9 mouse cellular contexts compared by ENCODE assay signal in the genomic region with DNA sequence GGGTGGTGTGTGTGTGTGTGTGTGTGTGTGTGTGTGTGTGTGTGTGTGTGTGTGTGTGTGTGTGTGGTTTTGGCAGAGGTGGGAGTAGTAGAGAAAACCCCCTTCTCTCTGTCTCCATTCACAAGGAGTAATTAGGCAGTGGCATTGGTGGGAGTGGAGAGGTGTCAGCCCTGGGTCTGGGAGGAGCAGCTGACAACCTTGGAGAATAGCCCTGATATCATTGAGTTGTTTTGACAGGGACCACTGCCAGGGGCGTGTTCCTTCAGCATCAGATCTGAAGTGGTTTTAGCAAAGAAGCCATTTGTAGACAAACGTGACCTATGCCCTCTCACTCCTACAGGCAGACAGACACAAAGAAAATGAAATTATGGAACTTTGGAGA. TPM values are rescaled to one million over a fixed set of nuclear protein-coding genes. Genes with fewer than 3 reads are reported as not detected.
A peak's percentile ranks its signal among the peaks of the same experiment; 100 is the strongest.
DNase-seq lines count a peak whose midpoint lies in the region; ATAC-seq lines count a peak whose summit lies in the region.
"Had no signal": no experiment of that assay in that cellular context is flagged by ENCODE, and none has a peak within 500 bp of the region (broad histone marks: within the 10 kb centered on the region; RNA-seq: fewer than 3 reads in every experiment).

No protein-coding gene starts in this region.

- peaks cover 22% of the 10 kb centered on the region for H3K4me1 ChIP-seq in hindbrain, embryonic 12.5 days
- H3K4me1 ChIP-seq in hindbrain, embryonic 11.5 days (replicated peaks; ENCODE audit: control insufficient read depth, insufficient read depth, low read length), result 0 out of 2 replicates have a peak, but pooled peaks cover 2% of the 10 kb centered on the region
- peaks cover 10% of the 10 kb centered on the region for H3K4me1 ChIP-seq in neural tube, embryonic 12.5 days
- peaks cover 24% of the 10 kb centered on the region for H3K4me1 ChIP-seq in intestine, embryonic 14.5 days (replicated peaks; ENCODE audit: control insufficient read depth, insufficient read depth, low read length)
- H3K4me1 ChIP-seq in stomach, embryonic 16.5 days (ENCODE audit: control insufficient read depth, insufficient read depth, low read length), result peaks cover 18% of the 10 kb centered on the region

- no peak for DNase-seq in hindbrain, embryonic 11.5 days (ENCODE audit: low spot score)
- DNase-seq in neural tube, embryonic 10.5 days (ENCODE audit: extremely low spot score, low spot score), result no peak
- DNase-seq in intestine, embryonic 14.5 days (ENCODE audit: low spot score), result no peak
- no peak for DNase-seq in yolk sac, embryonic 10.5 days (ENCODE audit: low spot score)
- DNase-seq in urinary bladder, postnatal 10 days (ENCODE audit: low spot score), result no peak

- no peak overlapping the region for H3K9ac ChIP-seq in hindbrain, embryonic 12.5 days
- H3K9ac ChIP-seq in hindbrain, embryonic 11.5 days (ENCODE audit: low read depth, low read length), result no peak overlapping the region
- H3K9ac ChIP-seq in neural tube, embryonic 12.5 days, result no peak overlapping the region
- H3K9ac ChIP-seq in intestine, embryonic 14.5 days (ENCODE audit: low read length), result no peak overlapping the region
- H3K9ac ChIP-seq in stomach, embryonic 16.5 days (ENCODE audit: low read length), result peak overlapping the region; percentile 81; the same call in 1 of the 2 replicates
- H3K9ac ChIP-seq: liver, embryonic 14.5 days had no signal

- peak overlapping the region; percentile 85 for H3K4me2 ChIP-seq in hindbrain, embryonic 12.5 days (replicated peaks)
- H3K4me2 ChIP-seq in hindbrain, embryonic 11.5 days (replicated peaks; ENCODE audit: low read depth, low read length), result no peak overlapping the region
- peak overlapping the region; percentile 91 for H3K4me2 ChIP-seq in neural tube, embryonic 12.5 days (replicated peaks)
- peak overlapping the region; percentile 93 for H3K4me2 ChIP-seq in intestine, embryonic 14.5 days (ENCODE audit: low read length)
- H3K4me2 ChIP-seq in stomach, embryonic 16.5 days (ENCODE audit: low read depth, low read length), result peak overlapping the region; percentile 71; the same call in 1 of the 2 replicates

- no peak overlapping the region for H3K27ac ChIP-seq in hindbrain, embryonic 12.5 days
- H3K27ac ChIP-seq in hindbrain, embryonic 11.5 days (ENCODE audit: low read depth, low read length), result no peak overlapping the region
- no peak overlapping the region for H3K27ac ChIP-seq in neural tube, embryonic 12.5 days
- no peak overlapping the region for H3K27ac ChIP-seq in intestine, embryonic 14.5 days (ENCODE audit: low read depth)
- no peak overlapping the region for H3K27ac ChIP-seq in stomach, embryonic 16.5 days (ENCODE audit: low read length)
- H3K27ac ChIP-seq: liver, embryonic 14.5 days had no signal

- ATAC-seq in hindbrain, embryonic 12.5 days (ENCODE audit: low FRiP score), result no peak
- no peak for ATAC-seq in hindbrain, embryonic 11.5 days (ENCODE audit: low FRiP score)
- no peak for ATAC-seq in neural tube, embryonic 12.5 days (ENCODE audit: low FRiP score, low read depth)
- no peak for ATAC-seq in intestine, embryonic 14.5 days (replicated peaks; ENCODE audit: low FRiP score, low TSS enrichment, low read depth)
- ATAC-seq in stomach, embryonic 16.5 days (ENCODE audit: insufficient read depth, low FRiP score), result no peak

- peaks cover 15% of the 10 kb centered on the region for H3K27me3 ChIP-seq in hindbrain, embryonic 12.5 days
- peaks cover 6% of the 10 kb centered on the region for H3K27me3 ChIP-seq in hindbrain, embryonic 11.5 days (ENCODE audit: control insufficient read depth, insufficient read depth, low read length)
- no peaks in the 10 kb centered on the region; the same call in 1 of the 2 replicates for H3K27me3 ChIP-seq in neural tube, embryonic 12.5 days (replicated peaks)
- H3K27me3 ChIP-seq in intestine, embryonic 14.5 days (replicated peaks; ENCODE audit: control insufficient read depth, insufficient read depth, low read length), result no peaks in the 10 kb centered on the region
- H3K27me3 ChIP-seq in stomach, embryonic 16.5 days (ENCODE audit: control insufficient read depth, insufficient read depth, low read length), result 0 out of 2 replicates have a peak, but pooled peaks cover 5% of the 10 kb centered on the region

- H3K36me3 ChIP-seq in hindbrain, embryonic 12.5 days, result no peaks in the 10 kb centered on the region
- no peaks in the 10 kb centered on the region for H3K36me3 ChIP-seq in hindbrain, embryonic 11.5 days (ENCODE audit: control insufficient read depth, insufficient read depth, low read length)
- no peaks in the 10 kb centered on the region for H3K36me3 ChIP-seq in neural tube, embryonic 12.5 days
- H3K36me3 ChIP-seq in intestine, embryonic 14.5 days (ENCODE audit: control insufficient read depth, insufficient read depth, low read length), result peaks cover 18% of the 10 kb centered on the region
- no peaks in the 10 kb centered on the region for H3K36me3 ChIP-seq in stomach, embryonic 16.5 days (ENCODE audit: control insufficient read depth, insufficient read depth, low read length)

- H3K9me3 ChIP-seq in hindbrain, embryonic 12.5 days (replicated peaks), result no peaks in the 10 kb centered on the region
- H3K9me3 ChIP-seq in hindbrain, embryonic 11.5 days (ENCODE audit: control insufficient read depth, low read length), result no peaks in the 10 kb centered on the region
- no peaks in the 10 kb centered on the region for H3K9me3 ChIP-seq in neural tube, embryonic 12.5 days
- no peaks in the 10 kb centered on the region for H3K9me3 ChIP-seq in intestine, embryonic 14.5 days (ENCODE audit: control insufficient read depth, low read length)
- H3K9me3 ChIP-seq in stomach, embryonic 16.5 days (replicated peaks; ENCODE audit: control insufficient read depth, low read length), result no peaks in the 10 kb centered on the region

- 63% methylated on average over 2 of the region's 2 CpGs for WGBS in hindbrain, embryonic 12.5 days
- WGBS in hindbrain, embryonic 11.5 days, result 49% methylated on average over 2 of the region's 2 CpGs
- WGBS in neural tube, embryonic 12.5 days, result 57% methylated on average over 2 of the region's 2 CpGs
- 63% methylated on average over 2 of the region's 2 CpGs for WGBS in intestine, embryonic 14.5 days
- WGBS in stomach, embryonic 16.5 days, result 50% methylated on average over 2 of the region's 2 CpGs

- H3K4me3 ChIP-seq in hindbrain, embryonic 12.5 days, result no peak overlapping the region
- H3K4me3 ChIP-seq in hindbrain, embryonic 11.5 days (ENCODE audit: low read depth, low read length), result no peak overlapping the region
- H3K4me3 ChIP-seq in neural tube, embryonic 12.5 days, result no peak overlapping the region
- no peak overlapping the region for H3K4me3 ChIP-seq in intestine, embryonic 14.5 days (ENCODE audit: low read depth, low read length)
- peak overlapping the region; percentile 68; the same call in 1 of the 2 replicates for H3K4me3 ChIP-seq in stomach, embryonic 16.5 days (replicated peaks; ENCODE audit: low read length)

RNA-seq across cellular contexts. Expression of a gene that starts 3.3 kb away (rescaled TPM):
- polyA plus RNA-seq in hindbrain, embryonic 12.5 days (2016; fragmentation: Nextera tagmentation; extraction: Ambion mirVana), result 42.3 and 46.1 TPM in 2 replicates
- 31.6 and 32.8 TPM in 2 replicates for polyA plus RNA-seq in hindbrain, embryonic 11.5 days (2014; fragmentation: Nextera tagmentation; extraction: Ambion mirVana)
- 40.4 and 47.9 TPM in 2 replicates for polyA plus RNA-seq in neural tube, embryonic 12.5 days (2016; fragmentation: Nextera tagmentation; extraction: Ambion mirVana)
- polyA plus RNA-seq in intestine, embryonic 14.5 days (2014; fragmentation: Nextera tagmentation; extraction: Ambion mirVana), result 58.4 and 68.4 TPM in 2 replicates
- 76.1 and 80.6 TPM in 2 replicates for polyA plus RNA-seq in stomach, embryonic 16.5 days (2015; fragmentation: Nextera tagmentation; extraction: Ambion mirVana)
